Mouse (Mus musculus): Measurements from ENCODE around the gene Gpr158. TPM values are rescaled to one million over a fixed set of nuclear protein-coding genes. Genes with fewer than 3 reads are reported as not detected.

Gene Gpr158
- total RNA-seq, 4 experiments from 2014 or later: 2.0 to 3.5 (median 2.5) TPM

DNA sequence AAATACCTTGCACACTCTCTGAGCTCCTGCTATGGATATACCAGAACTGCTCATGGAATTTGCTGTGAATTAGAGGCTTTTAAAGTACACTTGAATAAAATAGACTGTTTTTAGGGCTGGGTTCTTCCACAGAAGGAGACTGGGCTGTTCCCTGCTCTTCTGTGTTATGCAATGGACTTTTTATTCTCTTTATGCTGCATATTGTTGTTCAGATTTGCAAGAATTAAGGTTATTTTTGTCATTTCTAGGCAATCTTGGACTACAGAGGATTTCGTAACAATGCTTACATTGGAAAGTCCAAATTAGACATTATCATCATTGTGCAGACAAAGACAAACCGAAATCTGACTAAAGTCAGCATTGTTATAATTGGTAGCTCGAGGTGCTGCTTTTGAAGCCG lies 298.4 kb downstream of the Gpr158 start:
- no peak for DNase-seq

DNA sequence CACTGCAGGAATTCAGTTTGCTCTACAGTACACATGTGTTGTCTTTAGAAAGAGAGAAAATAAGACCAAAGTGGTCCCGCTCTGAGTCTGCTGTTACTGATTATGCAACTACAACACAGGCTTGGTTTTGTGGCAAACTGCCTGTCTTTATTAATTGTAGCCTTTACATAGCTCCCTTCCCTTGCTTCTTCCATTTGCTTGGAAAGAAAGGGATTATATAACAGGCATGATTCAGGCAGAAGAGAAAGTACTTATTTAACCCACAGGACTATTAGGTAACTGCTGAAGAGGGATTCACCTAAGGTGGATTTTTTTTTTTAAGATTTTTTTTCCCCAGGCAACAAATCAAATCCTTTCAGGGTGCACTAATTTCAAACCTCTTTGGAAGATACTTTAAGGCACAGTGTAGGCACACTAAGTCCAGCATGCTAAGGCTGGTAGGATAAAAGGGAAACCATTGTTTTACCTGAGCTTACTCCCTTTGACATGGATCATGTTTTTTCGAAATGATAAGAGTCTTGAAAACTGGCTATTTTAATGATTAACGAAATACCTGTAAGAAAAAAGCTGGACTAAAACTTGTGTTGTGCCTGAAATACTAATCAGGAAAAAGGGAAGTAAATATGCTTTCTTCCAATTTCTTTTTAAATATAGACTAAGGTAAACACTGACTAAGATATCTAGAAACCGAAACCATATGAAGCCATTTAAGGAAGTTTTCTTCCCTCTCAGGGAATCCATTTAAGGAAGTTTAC lies 308.9 kb downstream of the Gpr158 start:
- DNase-seq: no peak

DNA sequence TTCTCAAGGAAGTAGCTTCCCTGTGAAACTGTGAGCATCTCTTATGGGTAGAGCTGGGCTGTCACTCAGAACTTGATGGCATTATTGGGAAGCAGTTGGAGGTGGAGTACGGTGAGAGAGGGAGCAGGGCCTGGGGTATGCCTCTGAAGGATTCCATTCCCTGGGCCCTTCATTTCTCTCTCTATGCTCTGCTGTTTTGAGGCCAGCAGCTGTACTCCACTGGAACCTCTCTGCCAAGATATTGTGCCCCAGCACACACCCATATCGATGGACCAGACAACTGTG lies 309.4 kb downstream of the Gpr158 start:
- no peak for DNase-seq

DNA sequence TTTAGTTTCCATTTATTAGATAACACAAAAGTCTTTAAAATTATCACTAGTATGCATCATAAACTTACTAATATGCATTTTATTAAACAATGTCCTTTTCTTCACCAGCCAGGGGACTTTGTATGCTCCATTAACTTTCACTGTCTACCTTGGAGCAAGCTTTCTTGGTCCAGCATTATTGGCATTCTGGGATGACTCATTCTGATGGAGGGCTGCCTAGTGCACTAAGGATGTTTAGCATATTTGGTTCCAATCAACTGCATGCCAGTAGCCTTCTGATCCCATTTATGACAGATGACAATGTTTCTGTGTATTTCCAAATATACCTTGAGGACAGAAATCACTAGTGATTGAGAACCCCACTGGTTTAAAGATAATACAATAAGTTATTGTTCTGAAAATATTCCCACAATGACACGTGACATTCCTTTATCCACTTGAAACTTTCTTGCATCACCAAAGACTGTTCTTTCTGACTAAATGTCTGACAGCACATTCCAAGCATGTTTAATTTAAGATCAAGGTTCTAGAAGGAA lies 313.5 kb downstream of the Gpr158 start:
- DNase-seq: no peak

DNA sequence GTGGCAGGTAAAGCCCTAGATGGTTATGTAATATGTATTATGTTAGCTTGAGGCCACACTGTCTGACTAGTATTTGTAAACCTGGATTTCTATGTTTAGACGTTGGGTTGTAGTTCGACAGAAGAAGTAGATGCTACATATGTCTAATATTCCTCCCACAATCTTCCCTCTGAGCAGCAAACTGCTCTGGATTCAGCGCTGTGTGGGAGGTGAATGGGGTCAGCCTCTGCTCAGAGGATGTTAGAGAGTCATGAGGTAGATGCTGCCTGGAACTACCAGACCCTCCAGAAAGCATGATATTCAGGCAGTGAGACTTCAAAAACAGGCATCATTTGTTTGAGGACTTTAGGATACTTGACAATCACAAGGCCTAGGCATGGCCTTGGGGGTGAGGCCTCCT lies 317.4 kb downstream of the Gpr158 start:
- no peak for DNase-seq

DNA sequence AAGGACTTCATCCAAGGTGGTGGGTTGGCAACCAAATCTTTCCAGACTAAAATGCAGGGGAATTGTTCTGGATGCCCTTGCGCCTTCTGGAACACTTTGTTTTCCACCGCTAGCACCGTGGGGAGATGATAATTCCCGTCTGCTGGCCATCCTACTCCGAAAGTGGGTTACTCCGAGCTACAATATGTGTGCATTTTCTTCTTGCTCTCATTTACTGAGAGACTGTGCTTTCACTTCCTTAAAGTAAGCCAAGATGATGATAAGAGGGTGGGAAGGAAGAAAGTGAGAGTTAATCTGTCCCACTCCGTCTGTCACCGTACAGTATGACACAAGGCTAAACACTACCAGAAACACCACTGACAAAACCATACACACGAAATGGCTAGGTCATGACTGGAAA lies 325.8 kb downstream of the Gpr158 start:
- DNase-seq: no peak

DNA sequence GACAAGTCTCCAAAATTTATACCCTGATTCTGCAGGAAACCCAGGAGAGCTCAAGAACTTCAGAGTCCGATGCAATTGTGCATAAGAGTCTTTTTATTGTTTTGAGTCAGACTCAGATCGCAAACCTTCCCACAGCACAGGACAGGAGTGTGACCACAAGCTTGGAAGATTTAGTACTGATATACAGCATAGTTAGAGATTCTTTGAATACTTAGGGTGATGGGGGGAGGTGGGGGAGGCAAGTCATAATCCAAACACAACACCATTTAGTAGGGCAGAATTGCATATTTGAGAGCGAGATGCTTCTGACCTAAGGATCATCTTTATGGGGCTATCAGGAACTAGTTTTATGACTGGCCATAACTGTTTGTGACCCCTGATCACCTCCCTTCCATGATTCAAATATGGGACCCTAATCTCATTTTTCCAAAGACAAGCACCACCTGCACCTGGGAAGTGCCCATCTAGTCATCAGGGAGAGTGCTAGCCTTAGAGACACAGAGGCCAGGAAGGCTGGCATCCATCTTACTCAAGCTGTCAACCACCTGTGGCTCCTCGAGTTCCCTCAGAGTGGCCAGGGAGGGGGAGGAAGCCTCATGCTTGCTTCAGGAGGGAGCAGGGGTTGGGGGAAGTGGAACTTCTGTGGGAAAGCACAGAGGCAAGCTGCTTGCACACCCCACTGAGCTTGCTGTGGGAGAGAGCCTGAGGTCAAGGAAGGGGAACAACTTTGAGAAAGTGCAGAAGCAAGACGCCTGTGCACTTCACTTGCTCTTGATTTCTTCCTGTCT lies 326.7 kb downstream of the Gpr158 start:
- no peak for DNase-seq

DNA sequence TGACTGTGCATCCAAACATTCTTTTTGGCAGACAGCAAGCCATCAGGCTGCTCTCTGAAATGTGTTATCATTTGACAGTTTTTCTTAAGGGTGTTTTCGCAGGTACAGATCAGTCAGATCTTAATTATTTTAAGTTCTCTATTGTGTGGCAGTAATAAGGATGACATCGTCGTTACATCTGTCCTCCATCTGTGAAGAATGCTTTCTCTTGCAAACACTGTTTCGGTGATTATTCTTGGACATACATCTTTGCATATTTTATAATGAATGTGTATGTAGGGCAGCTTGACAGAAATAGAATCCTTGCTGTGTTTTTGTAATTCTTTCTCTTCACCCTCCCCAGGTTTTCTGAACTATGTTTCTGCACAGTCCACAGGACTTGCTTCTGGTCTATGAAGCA lies 360.7 kb downstream of the Gpr158 start:
- no peak for DNase-seq

DNA sequence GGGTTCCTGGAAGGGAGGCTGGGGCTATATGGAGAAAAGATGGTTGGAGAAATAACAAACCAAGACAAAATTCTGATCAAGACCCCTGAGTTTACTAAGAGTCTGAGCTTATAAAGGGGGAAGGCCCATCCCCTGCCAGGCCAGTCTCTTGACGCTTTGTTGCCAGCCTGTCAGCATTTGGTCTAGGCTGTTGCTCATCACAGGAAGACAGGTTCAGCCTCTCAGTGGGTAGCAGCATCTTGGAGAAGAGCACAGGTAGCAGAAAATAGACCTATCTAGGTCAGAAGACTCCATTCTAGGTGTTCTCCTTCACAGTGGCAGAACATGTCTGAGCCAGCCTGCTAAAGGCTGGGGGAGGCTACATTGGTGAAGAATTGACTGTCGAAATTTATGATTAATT lies 416.4 kb downstream of the Gpr158 start:
- DNase-seq: no peak

DNA sequence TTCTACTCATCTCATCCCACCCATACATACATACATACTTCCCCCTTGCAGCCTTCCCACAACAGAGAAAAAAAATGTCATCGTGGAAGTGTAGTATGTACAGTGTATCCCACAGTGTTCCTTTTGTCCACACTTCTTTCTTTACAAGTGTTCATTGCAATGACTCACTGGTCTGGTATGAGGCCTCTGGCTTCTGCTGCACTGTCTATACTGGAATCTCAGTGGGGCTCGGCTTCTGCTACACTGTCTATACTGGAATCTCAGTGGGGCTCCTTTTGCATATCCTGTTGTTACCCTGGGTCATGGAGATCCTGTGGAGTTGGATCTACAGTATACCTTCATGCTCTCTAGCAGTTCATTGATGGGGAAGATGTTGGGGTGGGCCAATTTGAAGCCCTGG lies 425.8 kb downstream of the Gpr158 start:
- DNase-seq: no peak

DNA sequence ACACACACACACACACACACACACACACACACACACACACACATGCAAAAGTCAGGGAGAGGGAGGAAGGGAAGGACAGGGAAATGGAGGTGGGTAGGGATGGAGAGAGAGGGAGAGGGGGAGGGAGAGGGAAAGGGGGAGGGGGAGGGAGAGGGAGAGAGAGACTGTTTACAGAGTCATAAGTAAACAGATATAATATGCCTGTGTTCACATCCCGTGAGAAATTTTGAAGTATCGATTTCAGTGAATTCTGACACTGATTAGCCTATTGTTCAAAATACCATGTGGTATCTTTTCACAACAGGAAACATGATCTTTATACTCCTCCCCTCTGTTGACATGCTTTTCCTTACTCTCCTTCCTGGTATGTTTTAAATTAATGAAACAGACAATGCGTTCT lies 432.3 kb downstream of the Gpr158 start:
- DNase-seq: no peak

DNA sequence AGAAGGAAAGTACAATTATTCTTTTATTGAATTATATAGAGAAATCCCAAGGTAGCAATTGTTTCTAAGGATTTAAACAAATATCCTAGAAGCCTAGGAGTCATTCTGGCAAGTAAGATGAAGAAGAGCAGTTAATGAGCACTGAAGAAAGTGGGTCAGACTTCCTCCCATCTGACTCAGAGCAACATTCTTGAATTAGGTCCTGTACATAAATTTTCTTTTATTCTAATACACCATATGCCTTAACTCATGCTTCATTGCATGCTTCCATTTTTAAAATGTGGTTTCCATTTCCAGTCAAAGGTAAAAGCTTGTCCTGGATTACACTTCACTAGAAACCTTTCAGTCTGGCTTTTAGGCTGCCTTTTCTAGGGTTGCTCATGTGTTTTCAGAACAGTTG lies 432.7 kb downstream of the Gpr158 start:
- no peak for DNase-seq

DNA sequence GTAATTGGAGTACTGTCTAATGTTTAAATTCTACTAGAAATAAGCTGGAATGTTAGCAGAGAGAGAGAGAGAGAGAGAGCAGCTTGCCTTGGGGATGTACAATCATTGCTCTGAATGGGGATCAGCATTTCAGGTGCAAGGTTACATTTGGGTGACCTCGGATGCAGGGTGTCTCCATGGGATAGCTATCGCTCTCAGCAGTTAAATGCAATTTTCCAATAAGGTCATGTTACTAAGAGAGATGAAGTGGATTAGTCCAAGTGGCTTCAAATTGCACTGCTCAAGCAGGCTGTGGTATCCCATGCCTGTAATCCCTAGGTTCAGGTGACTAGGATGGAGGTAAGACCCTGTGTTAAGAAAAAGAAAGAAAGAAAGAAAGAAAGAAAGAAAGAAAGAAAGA lies 441.2 kb downstream of the Gpr158 start:
- no peak for DNase-seq

DNA sequence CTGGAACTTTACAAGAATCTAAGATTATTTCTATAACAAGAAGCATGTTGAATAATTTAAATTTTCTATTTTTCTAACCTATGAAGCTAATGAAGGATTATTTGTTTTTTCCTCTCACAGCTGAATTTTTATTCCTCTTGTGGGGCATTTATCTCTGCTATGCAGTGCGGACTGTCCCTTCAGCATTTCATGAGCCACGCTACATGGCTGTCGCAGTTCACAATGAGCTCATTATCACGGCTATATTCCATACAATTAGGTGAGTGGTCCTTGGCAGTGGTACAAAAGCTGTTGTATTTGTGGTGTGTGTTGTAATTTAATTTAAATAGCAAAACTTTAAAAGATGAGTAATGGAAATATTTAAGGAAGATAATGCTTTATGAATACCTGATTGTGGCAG lies 443.1 kb downstream of the Gpr158 start:
- DNase-seq: no peak

DNA sequence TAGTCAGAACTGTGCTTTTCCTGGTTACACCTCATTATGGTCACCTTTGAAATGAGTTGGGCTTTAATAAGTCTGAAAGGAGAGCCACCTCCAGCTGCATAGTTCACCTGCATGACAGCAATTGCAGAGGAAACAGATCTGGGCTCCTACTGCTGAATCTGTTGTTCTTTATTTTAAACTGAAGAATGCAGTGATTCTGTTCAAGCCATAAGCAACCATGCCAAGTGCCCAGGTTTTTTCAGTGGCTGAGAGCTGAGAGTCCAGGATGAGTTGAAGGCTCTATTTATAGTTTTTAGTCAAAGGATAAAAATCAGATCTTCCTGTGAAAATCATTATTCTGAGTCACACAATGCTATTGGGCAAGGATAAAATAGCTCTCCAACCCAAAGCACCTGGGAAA lies 496.7 kb downstream of the Gpr158 start:
- no peak for DNase-seq

Other genes starting within 250 kb of the Gpr158 start
- 1 to 10 TPM in 3 of 4 experiments, under 1 TPM in 1; 0.87 to 2.0 (median 1.5) TPM for gene Enkur, start 162.2 kb upstream of the Gpr158 start, total RNA-seq (2022)
- gene Thnsl1, start 161.8 kb upstream of the Gpr158 start, total RNA-seq (2022): 10 to 100 TPM in 1 of 4 experiments, 1 to 10 TPM in 3; 8.0 to 11.9 (median 8.7) TPM

Measured in adrenal gland, adult 8-10 months (tissue).